Mouse (Mus musculus) adrenal gland, postnatal 4 days (tissue): ENCODE data around the gene Slc4a2. TPM values are rescaled to one million over a fixed set of nuclear protein-coding genes. Genes with fewer than 3 reads are reported as not detected.
"Not testable (repeated sequence)": the region's sequence is repeated elsewhere in the genome, so short reads cannot be mapped to it uniquely, and the experiment has no call there.

ENCODE experiments used
- DNase-seq, 2 experiments: peaks; one replicate each; pipeline ENCODE4 v3.0.0; 2021 to 2022; ENCODE audit warnings: low spot score in 2 of 2, mixed read lengths in 2 of 2
- total RNA-seq, 2 experiments: library from RNA; stranded (reverse); gene quantifications; 2 replicates each; pipeline ENCODE4 v1.2.3; 2021

Gene Slc4a2
- total RNA-seq, 2 experiments from 2014 or later, result 60.8 to 70.1 TPM

- peak; percentile 50 to 76 for DNase-seq
These were observed 30.1 kb upstream of the Slc4a2 start, which contains the start of gene Abcb8 for GRCm38 (mm10) chr5:24393392-24393997. Abcb8 (plus strand) TSS chr5:24393663.

GRCm38 (mm10) chr5:24394165-24394894, 29.3 kb upstream of the Slc4a2 start:
- DNase-seq, result peak; percentile 82 to 90

- DNase-seq, result not testable (repeated sequence)
These were observed 27.4 kb upstream of the Slc4a2 start for GRCm38 (mm10) chr5:24396254-24396653.

GRCm38 (mm10) chr5:24399686-24400085, 24.0 kb upstream of the Slc4a2 start:
- no peak for DNase-seq

- DNase-seq, result no peak
These were observed 23.3 kb upstream of the Slc4a2 start for GRCm38 (mm10) chr5:24400362-24400761.

- DNase-seq, result no peak
These were observed 22.6 kb upstream of the Slc4a2 start for GRCm38 (mm10) chr5:24400911-24401605.

GRCm38 (mm10) chr5:24401969-24402368, 21.7 kb upstream of the Slc4a2 start:
- DNase-seq, result no peak

GRCm38 (mm10) chr5:24404594-24405360, 18.9 kb upstream of the Slc4a2 start:
- no peak for DNase-seq

GRCm38 (mm10) chr5:24405389-24405876, 18.2 kb upstream of the Slc4a2 start:
- no peak for DNase-seq

GRCm38 (mm10) chr5:24408651-24409050, 15.0 kb upstream of the Slc4a2 start:
- DNase-seq, result no peak

- DNase-seq, result no peak
These were observed 14.2 kb upstream of the Slc4a2 start for GRCm38 (mm10) chr5:24409466-24409865.

GRCm38 (mm10) chr5:24412063-24412462, 11.6 kb upstream of the Slc4a2 start:
- no peak for DNase-seq

- no peak for DNase-seq
These were observed 10.5 kb upstream of the Slc4a2 start, which contains the start of gene Asic3 for GRCm38 (mm10) chr5:24413042-24413693. Asic3 (plus strand) TSS chr5:24413392.

GRCm38 (mm10) chr5:24413938-24414337, 9.7 kb upstream of the Slc4a2 start:
- no peak for DNase-seq

GRCm38 (mm10) chr5:24416222-24416736, 7.4 kb upstream of the Slc4a2 start:
- peak in 1 of 2 experiments; percentile 45 for DNase-seq

- DNase-seq, result no peak
These were observed 6.0 kb upstream of the Slc4a2 start for GRCm38 (mm10) chr5:24417587-24417986.

- DNase-seq, result no peak
These were observed 3.3 kb upstream of the Slc4a2 start for GRCm38 (mm10) chr5:24420381-24420780.

GRCm38 (mm10) chr5:24424004-24424781, 556 bp downstream of the Slc4a2 start:
- DNase-seq, result no peak

- DNase-seq, result peak; percentile 73
These were observed 1.3 kb downstream of the Slc4a2 start for GRCm38 (mm10) chr5:24424861-24425411.
